Mouse (Mus musculus) bone marrow, adult 2 months (tissue): ENCODE results near the gene Armc2.

ENCODE experiments used
- CTCF ChIP-seq: fragments of 200-500 bp; IDR thresholded peaks from 2 replicates; pipeline ENCODE4 v1.5.1; 2011; ENCODE audit warnings: low read length, control low read depth; ENCODE audit not compliant: control insufficient read depth, insufficient read depth
- POLR2A ChIP-seq: fragments of 200-500 bp; IDR thresholded peaks from 2 replicates; pipeline ENCODE4 v1.6.1; 2011; ENCODE audit warnings: low read depth, mild to moderate bottlenecking, control low read depth, low read length, borderline replicate concordance; ENCODE audit not compliant: control insufficient read depth

- TF ChIP-seq POLR2A (no peak), CTCF (no peak)
These were observed 13.6 kb downstream of the Armc2 start for GRCm38 (mm10) chr10:42004690-42005089.
